Mouse (Mus musculus): ENCODE data around the gene Gm8909. TPM values are rescaled to one million over a fixed set of nuclear protein-coding genes. Genes with fewer than 3 reads are reported as not detected.
"Not testable (repeated sequence)": the region's sequence is repeated elsewhere in the genome, so short reads cannot be mapped to it uniquely, and the experiment has no call there.

Gene Gm8909
- polyA plus RNA-seq, 1 experiment from 2014 or later, result 28.7 TPM

DNA sequence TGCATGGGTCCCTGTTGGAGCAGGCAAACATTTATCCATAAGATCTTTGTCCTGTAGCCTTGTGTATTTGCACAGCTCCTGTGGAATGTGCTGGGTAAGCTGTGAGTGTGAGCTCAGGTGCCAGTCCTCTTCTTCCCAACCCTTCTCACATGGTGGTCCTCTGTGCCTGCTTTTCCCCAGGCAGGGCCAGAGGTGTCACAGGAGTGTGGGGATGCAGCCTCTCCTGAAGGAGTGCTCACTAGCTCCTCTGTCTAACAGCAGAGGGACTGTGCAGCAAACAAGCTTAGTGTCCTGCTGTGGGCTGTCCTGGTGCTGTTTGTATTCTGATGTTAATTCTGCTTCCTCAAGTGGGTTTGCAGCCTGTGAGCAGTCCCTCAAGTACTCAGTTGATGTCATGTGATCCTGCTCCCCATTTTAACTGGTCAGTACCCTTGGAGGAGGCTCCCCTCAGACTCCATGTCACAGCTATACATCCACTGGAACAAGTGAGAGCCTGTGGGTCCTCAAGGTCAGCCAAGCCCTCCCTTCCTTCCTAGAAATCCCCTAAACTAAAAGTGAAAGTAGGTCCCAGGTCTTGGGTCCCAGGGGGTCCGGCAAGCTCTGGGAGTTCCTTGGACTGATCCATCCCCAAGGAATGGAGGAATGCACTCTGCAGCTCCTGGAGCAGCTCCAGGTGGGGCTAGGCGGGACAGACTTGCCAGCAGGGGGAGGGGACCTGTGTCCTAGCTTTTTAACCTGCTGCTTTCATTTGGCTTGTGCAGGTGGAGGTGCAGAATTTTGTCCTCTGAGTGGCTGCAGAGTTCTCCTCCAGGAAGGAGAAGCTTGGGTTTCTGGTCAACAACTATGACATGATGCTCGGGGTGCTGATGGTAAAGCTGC is 13.8 kb downstream of the Gm8909 start:
- Histone ChIP-seq H3K9me3 (ENCODE audit: control insufficient read depth) (no peaks in the 10 kb centered on the region), H3K4me2 (replicated peaks; ENCODE audit: low read depth) (no peak overlapping the region), H3K4me3 (ENCODE audit: low read depth, low read length) (no peak overlapping the region), H3K4me1 (replicated peaks; ENCODE audit: control insufficient read depth, insufficient read depth, low read length) (no peaks in the 10 kb centered on the region), H3K27ac (ENCODE audit: low read depth, low read length) (no peak overlapping the region), H3K27me3 (replicated peaks; ENCODE audit: control insufficient read depth, insufficient read depth, low read length) (peaks cover 11% of the 10 kb centered on the region), H3K9ac (ENCODE audit: low read depth, low read length) (no peak overlapping the region), H3K36me3 (ENCODE audit: control insufficient read depth, insufficient read depth) (no peaks in the 10 kb centered on the region)
- no peak for TF ChIP-seq CTCF (IDR thresholded peaks at IDR 0.05; ENCODE audit: low read depth)
- ATAC-seq, result no peak
- 29% methylated on average over 3 of the region's 3 CpGs for WGBS

DNA sequence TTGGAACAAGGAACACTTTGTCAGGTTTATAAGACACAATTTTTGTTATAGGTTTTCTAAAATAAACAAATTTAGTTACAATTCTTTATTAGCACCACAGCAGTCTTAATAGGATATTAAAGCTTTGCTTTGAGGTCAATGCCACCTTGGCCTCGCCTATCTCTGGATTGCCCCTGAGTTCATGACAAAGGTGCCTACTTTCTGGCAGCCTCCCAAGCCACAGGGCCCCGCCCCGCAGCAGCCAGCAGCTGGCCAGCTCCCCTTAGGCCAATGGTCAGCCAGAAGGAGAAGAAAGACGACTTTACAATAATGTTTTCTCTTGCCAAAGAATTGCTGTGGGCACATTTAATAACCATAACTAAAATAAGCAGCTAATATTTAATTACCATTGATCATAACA is 17.1 kb downstream of the Gm8909 start:
- H3K27me3 ChIP-seq (replicated peaks; ENCODE audit: control insufficient read depth, insufficient read depth, low read length), result not testable (repeated sequence)
- 23% methylated on average over 4 of the region's 4 CpGs for WGBS

DNA sequence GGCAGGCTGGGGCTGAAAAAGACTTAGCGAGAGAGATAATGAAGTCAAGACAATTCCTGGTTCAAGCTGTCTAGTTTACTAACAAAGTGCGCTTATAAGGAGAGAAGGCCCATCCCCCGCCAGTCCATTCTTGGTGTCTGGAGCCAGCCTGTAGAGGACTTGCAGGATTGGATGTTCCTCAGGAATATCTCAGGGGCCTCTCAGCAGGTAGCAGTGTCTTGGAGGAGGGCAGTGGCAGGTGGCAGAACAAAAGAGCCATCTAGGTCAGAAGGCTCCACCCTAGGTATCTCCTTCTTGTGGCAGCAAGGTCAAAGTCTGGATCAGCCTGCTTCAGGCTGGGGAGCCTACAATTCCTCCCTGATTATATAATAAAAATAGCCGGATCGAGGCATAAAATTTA is 19.9 kb downstream of the Gm8909 start:
- H3K9me3 ChIP-seq (ENCODE audit: control insufficient read depth); H3K36me3 ChIP-seq (ENCODE audit: control insufficient read depth, insufficient read depth); H3K4me2 ChIP-seq (replicated peaks; ENCODE audit: low read depth); H3K4me1 ChIP-seq (replicated peaks; ENCODE audit: control insufficient read depth, insufficient read depth, low read length); H3K4me3 ChIP-seq (ENCODE audit: low read depth, low read length); H3K27me3 ChIP-seq (replicated peaks; ENCODE audit: control insufficient read depth, insufficient read depth, low read length); H3K9ac ChIP-seq (ENCODE audit: low read depth, low read length); H3K27ac ChIP-seq (ENCODE audit: low read depth, low read length): not testable (repeated sequence)
- peak; percentile 33; the same call in 1 of the 2 replicates for ATAC-seq
- WGBS, result 61% methylated on average over 5 of the region's 5 CpGs

More for the DNA sequence above, 17.1 kb downstream of the Gm8909 start:
- H3K4me2 ChIP-seq (replicated peaks; ENCODE audit: low read depth); ATAC-seq; H3K9ac ChIP-seq (ENCODE audit: low read depth, low read length); H3K4me1 ChIP-seq (replicated peaks; ENCODE audit: control insufficient read depth, insufficient read depth, low read length); H3K9me3 ChIP-seq (ENCODE audit: control insufficient read depth); H3K27ac ChIP-seq (ENCODE audit: low read depth, low read length); H3K36me3 ChIP-seq (ENCODE audit: control insufficient read depth, insufficient read depth); H3K4me3 ChIP-seq (ENCODE audit: low read depth, low read length): not testable (repeated sequence)

DNA sequence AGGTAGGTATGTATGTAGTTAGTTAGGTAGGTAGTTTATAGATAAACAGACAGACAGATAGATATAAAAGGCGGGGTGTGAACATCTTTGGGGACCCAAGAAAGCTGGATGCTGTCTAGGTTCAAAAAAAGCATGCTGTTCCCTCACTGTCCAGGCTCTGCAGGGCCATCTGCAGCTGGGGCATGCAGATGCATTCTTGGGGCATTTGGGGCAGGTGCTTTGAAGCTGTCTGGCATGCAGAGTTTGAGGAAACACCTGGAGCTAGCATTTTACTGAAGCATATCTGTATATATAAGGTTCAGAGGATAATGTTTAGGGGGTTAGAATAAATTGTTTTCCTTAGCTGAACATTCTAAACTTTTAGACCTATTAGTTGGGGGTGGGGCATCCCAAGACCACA is 21.4 kb downstream of the Gm8909 start:
- 77% methylated on average over 1 of the region's 1 CpGs for WGBS
- H3K4me2 ChIP-seq (replicated peaks; ENCODE audit: low read depth); ATAC-seq; H3K27me3 ChIP-seq (replicated peaks; ENCODE audit: control insufficient read depth, insufficient read depth, low read length); H3K27ac ChIP-seq (ENCODE audit: low read depth, low read length); H3K9ac ChIP-seq (ENCODE audit: low read depth, low read length); H3K4me3 ChIP-seq (ENCODE audit: low read depth, low read length); H3K4me1 ChIP-seq (replicated peaks; ENCODE audit: control insufficient read depth, insufficient read depth, low read length); H3K36me3 ChIP-seq (ENCODE audit: control insufficient read depth, insufficient read depth); H3K9me3 ChIP-seq (ENCODE audit: control insufficient read depth): not testable (repeated sequence)

DNA sequence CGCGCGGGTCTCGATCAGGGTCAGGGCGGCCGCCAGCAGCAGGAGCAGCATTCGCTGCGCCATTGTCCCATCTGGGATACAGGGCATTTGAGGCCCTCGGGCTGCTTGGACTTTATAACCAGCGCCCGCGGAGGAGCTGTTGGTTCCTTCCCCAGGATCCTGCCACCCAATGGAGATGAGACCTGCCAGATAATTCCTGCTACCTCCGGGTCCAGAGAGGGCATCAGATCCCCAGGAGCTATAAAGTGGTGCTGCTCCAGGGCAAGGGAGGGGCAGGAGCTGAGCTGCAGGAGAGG is 22.5 kb downstream of the Gm8909 start:
- H3K4me1 ChIP-seq (replicated peaks; ENCODE audit: control insufficient read depth, insufficient read depth, low read length); H3K9me3 ChIP-seq (ENCODE audit: control insufficient read depth); H3K27ac ChIP-seq (ENCODE audit: low read depth, low read length); H3K27me3 ChIP-seq (replicated peaks; ENCODE audit: control insufficient read depth, insufficient read depth, low read length); H3K36me3 ChIP-seq (ENCODE audit: control insufficient read depth, insufficient read depth): not testable (repeated sequence)
- Histone ChIP-seq H3K4me2 (replicated peaks; ENCODE audit: low read depth) (peak overlapping the region; percentile 80), H3K9ac (ENCODE audit: low read depth, low read length) (peak overlapping the region; percentile 37), H3K4me3 (ENCODE audit: low read depth, low read length) (peak overlapping the region; percentile 49)
- ATAC-seq, result peak; percentile 87
- WGBS, result 1% methylated on average over 13 of the region's 13 CpGs

DNA sequence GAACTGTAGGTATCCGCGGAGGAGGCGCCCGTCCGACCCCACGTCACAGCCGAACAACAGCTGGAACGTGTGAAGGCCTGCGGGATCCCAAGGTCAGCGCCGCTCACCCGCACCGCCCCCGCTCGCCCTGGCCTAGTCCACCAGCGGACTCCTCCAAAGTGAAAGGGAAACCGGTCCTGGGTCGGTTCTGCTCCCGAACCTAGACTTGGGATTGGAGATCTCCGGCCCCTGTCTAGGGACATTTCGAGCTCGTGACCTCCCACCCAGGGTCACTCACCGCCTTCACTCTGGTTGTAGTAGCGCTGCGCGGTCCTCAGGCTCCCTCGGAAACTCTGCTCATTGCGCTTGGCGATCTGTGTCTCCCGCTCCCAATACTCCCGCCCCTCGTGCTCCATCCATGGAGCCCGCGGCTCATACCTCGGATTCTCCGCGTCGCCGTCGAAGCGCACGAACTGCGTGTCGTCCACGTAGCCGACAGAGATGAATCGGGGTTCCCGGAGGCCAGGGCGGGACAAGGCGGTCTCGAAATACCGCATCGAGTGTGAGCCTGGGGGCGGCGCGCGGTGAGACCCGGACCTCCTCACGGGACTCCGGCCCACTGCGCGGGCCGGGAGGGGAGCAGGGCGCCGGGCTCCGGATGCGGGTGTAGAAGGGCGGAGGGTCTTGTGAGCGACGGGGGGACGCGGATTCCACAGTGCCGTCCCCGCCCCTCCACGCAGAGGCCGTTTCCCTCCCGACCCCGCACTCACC is 23.1 kb downstream of the Gm8909 start:
- Histone ChIP-seq H3K36me3 (ENCODE audit: control insufficient read depth, insufficient read depth) (no peaks in the 10 kb centered on the region), H3K27ac (ENCODE audit: low read depth, low read length) (no peak overlapping the region), H3K27me3 (replicated peaks; ENCODE audit: control insufficient read depth, insufficient read depth, low read length) (peaks cover 6% of the 10 kb centered on the region; the same call in 1 of the 2 replicates), H3K9ac (ENCODE audit: low read depth, low read length) (peak overlapping the region; percentile 37), H3K4me3 (ENCODE audit: low read depth, low read length) (peak overlapping the region; percentile 49), H3K4me1 (replicated peaks; ENCODE audit: control insufficient read depth, insufficient read depth, low read length) (no peaks in the 10 kb centered on the region; the same call in 1 of the 2 replicates), H3K9me3 (ENCODE audit: control insufficient read depth) (no peaks in the 10 kb centered on the region), H3K4me2 (replicated peaks; ENCODE audit: low read depth) (peak overlapping the region; percentile 80)
- ATAC-seq, result peak; percentile 32
- TF ChIP-seq CTCF (IDR thresholded peaks at IDR 0.05; ENCODE audit: low read depth), result no peak
- 2% methylated on average over 78 of the region's 78 CpGs for WGBS

DNA sequence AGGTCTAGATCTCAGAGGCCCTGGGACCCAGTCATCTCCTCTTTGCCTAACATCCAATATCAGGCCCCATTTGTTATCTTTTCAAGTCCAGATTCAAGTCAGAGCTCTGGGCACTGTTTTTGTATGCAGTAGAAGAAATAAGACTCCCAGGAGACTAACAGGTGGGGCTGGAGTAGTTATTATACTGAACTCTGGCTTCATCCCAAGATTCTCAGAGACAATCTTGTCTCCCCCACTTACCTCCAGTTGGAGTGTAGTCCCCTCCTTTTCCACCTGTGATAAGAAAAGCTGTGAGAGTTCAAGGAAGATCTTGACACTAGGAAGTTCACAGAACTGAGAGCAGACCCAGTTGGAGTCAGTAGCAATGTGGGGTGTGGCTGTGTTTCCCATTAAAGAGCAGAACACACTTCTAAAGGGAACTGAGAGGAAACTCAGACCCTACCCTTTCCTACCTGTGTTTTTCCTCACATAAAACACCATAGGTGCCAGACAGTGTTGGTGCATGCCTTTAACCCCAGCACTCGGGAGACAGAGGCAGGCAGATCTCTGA is 32.0 kb downstream of the Gm8909 start:
- H3K4me3 ChIP-seq (ENCODE audit: low read depth, low read length); H3K4me2 ChIP-seq (replicated peaks; ENCODE audit: low read depth); H3K9me3 ChIP-seq (ENCODE audit: control insufficient read depth); H3K9ac ChIP-seq (ENCODE audit: low read depth, low read length); H3K36me3 ChIP-seq (ENCODE audit: control insufficient read depth, insufficient read depth); ATAC-seq; H3K27ac ChIP-seq (ENCODE audit: low read depth, low read length); H3K27me3 ChIP-seq (replicated peaks; ENCODE audit: control insufficient read depth, insufficient read depth, low read length); H3K4me1 ChIP-seq (replicated peaks; ENCODE audit: control insufficient read depth, insufficient read depth, low read length): not testable (repeated sequence)
- 53% methylated on average over 1 of the region's 1 CpGs for WGBS

DNA sequence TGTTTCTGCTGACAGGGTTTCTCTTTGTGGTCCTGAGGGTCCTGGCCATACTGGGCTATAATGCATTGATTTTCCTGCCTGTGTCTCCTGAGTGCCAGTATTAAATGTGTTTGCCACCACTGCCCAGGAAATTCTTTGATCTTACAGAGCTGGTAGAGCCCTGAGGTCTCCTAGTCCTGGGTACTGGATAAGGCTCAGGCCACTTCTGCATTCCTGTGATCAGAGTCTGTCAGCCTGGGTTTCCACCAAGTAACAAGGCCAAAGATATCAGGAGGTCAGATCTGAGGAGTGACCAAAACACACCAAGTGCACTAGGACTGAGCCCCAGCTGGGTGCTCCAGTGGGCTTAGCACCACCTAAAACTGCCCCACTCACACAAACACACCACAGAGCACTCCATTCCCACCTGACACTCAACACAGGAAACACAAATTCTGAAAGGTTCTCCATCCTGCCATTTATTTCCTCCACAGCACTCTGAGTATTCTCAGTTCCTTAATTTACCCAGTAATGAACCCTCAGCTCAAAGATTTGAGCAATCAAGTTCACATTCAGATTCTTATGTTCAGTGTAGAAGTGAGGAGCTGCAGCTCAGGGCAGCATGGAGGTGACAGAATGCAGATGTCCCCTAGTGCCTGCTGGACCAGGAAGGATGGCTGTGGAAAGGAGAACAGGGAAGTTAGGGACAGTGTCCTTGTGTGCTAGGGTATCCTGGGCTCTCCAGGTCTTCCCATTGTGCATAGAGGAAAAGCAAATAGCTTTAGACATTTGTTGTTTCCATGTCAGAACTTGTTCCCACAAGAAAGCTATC is 32.7 kb downstream of the Gm8909 start:
- H3K27ac ChIP-seq (ENCODE audit: low read depth, low read length); ATAC-seq; H3K4me1 ChIP-seq (replicated peaks; ENCODE audit: control insufficient read depth, insufficient read depth, low read length); H3K4me3 ChIP-seq (ENCODE audit: low read depth, low read length); H3K27me3 ChIP-seq (replicated peaks; ENCODE audit: control insufficient read depth, insufficient read depth, low read length); H3K36me3 ChIP-seq (ENCODE audit: control insufficient read depth, insufficient read depth); H3K4me2 ChIP-seq (replicated peaks; ENCODE audit: low read depth); H3K9ac ChIP-seq (ENCODE audit: low read depth, low read length); H3K9me3 ChIP-seq (ENCODE audit: control insufficient read depth): not testable (repeated sequence)
